Mouse (Mus musculus): ENCODE results near the gene Nom1. TPM values are rescaled to one million over a fixed set of nuclear protein-coding genes. Genes with fewer than 3 reads are reported as not detected.

The Nom1 gene
- polyA plus RNA-seq, 1 experiment from 2014 or later = 20.8 TPM

DNA sequence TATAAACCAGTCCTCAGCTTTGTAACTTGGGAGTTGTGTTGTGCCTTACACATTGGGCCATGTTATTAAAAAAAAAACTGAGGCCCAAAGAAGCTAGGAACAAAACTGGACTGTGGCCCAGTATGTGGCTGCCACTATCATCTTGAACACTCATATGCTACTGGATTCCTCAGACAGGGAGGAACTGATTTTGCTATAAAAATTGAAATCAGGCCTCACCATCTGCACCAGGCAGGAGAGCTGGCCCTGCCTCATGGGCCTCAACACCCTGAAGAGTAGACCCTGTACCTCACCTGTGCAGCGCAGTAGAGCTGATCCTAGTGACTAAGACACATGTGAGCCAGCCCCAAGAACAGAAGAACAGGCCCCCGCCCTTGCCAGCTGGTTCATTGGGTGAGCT is 10.8 kb downstream of the Nom1 start:
- Histone ChIP-seq H3K4me3 (replicated peaks) (no peak overlapping the region), H3K9ac (replicated peaks) (no peak overlapping the region), H3K4me2 (replicated peaks) (no peak overlapping the region), H3K27ac (no peak overlapping the region), H3K36me3 (peaks cover 90% of the 10 kb centered on the region), H3K4me1 (replicated peaks) (no peaks in the 10 kb centered on the region), H3K27me3 (no peaks in the 10 kb centered on the region), H3K9me3 (no peaks in the 10 kb centered on the region)
- no peak for ATAC-seq
- WGBS = 100% methylated on average over 2 of the region's 2 CpGs

DNA sequence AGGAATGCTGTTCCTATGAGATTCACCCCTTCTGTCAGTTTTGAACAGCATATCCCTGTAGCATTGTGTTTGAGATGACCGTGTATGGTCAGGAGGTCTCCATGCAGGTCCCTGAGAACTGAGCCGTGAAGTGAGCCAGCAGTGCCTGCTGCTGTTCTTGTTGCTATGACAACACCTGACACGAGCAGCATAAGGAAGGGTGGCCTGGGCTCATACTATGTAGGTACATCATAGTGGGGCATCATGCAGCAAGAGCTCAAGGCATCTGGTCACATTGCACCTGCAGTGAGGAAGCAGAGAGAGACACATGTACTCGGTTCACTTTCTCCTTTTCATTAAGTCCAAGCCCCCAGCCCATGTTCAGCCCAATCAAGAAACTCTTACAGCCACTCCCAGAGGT is 17.9 kb downstream of the Nom1 start:
- Histone ChIP-seq H3K4me3 (replicated peaks) (no peak overlapping the region), H3K9ac (replicated peaks) (no peak overlapping the region), H3K36me3 (peaks cover 81% of the 10 kb centered on the region), H3K27ac (no peak overlapping the region), H3K4me1 (replicated peaks) (no peaks in the 10 kb centered on the region), H3K9me3 (no peaks in the 10 kb centered on the region), H3K4me2 (replicated peaks) (no peak overlapping the region), H3K27me3 (no peaks in the 10 kb centered on the region)
- 66% methylated on average over 4 of the region's 4 CpGs for WGBS
- no peak for ATAC-seq

DNA sequence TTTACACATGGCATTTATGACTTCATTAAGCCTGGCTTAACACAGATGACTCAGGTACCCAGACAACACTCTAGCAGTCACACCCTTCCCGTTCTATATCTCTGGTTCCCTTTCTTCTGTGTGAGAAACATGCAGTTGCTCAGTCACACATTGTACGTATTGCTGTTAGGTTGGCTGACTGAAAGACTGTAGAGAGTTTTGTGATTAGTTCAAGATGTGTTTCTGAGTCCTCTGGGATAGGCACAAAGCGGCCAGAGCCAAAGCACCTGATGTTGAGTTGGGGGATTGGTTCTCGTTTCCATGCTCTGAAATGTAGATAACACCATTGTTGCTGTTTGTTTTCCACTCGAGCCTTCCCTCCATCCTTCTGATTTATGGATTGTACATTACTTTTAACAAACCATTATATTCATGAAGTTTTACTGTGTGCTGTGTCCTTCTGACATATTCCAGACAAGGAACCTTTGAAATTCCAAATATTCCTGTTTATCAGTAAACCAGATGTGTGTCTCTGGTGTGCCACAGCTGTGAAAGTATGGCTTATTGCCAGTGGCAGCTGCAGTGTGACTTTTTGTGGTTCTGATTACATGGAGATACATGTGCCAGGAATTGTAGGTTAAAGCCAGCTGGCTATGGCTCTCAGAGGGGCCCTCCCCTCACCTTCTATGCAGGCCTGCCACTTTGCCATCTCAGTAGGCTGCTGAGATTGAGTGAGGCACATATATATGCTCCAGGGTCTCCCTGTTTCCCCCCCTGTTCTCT is 22.6 kb downstream of the Nom1 start:
- no peak for ATAC-seq
- H3K4me2 ChIP-seq (replicated peaks) = no peak overlapping the region
- no peak overlapping the region for H3K27ac ChIP-seq
- no peak overlapping the region for H3K4me3 ChIP-seq (replicated peaks)
- no peak overlapping the region for H3K9ac ChIP-seq (replicated peaks)
- H3K9me3 ChIP-seq = no peaks in the 10 kb centered on the region
- WGBS = 81% methylated on average over 5 of the region's 5 CpGs
- H3K4me1 ChIP-seq (replicated peaks) = no peaks in the 10 kb centered on the region
- H3K27me3 ChIP-seq = no peaks in the 10 kb centered on the region
- H3K36me3 ChIP-seq = peaks cover 50% of the 10 kb centered on the region

DNA sequence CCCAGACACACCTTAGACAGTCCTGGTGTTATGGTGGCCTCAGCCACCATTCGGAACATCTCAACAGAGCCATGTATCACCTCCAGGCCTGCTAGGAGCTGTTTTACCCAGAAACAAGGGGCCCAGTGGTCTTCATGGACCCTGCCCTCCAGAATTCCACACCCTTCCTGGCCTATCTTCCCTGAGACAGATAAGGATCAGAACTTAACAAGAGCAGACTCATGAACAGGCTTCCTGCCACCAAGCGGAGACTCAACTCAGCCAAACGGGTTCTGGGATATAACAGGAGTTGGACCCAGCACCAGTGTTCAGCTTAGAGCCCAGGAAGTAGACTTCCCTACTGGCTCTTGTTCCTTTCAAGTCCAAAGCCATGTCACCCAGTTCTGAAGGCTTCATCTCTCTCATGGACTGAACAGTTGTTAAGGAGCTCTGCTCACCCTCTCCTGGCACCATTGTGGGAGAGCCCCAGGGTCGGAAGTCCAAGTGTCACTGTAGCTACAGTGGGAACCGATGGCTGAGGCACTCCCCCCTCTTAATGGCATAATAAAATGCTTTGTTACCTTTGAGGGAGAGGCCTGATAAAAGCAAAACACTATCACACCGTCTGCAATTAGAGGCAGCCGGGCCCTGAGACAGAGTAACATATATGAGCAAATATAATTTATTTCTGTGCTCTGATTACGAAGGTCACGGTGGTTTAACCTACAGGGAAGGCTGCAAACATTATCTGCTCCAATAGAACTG is 28.7 kb downstream of the Nom1 start:
- no peaks in the 10 kb centered on the region for H3K9me3 ChIP-seq
- peaks cover 8% of the 10 kb centered on the region; the same call in 1 of the 2 replicates for H3K36me3 ChIP-seq
- no peak overlapping the region for H3K4me3 ChIP-seq (replicated peaks)
- peaks cover 30% of the 10 kb centered on the region for H3K27me3 ChIP-seq
- no peak overlapping the region for H3K27ac ChIP-seq
- H3K4me1 ChIP-seq (replicated peaks) = peaks cover 7% of the 10 kb centered on the region
- ATAC-seq = no peak
- WGBS = 81% methylated on average over 9 of the region's 9 CpGs
- no peak overlapping the region for H3K9ac ChIP-seq (replicated peaks)
- H3K4me2 ChIP-seq (replicated peaks) = no peak overlapping the region

DNA sequence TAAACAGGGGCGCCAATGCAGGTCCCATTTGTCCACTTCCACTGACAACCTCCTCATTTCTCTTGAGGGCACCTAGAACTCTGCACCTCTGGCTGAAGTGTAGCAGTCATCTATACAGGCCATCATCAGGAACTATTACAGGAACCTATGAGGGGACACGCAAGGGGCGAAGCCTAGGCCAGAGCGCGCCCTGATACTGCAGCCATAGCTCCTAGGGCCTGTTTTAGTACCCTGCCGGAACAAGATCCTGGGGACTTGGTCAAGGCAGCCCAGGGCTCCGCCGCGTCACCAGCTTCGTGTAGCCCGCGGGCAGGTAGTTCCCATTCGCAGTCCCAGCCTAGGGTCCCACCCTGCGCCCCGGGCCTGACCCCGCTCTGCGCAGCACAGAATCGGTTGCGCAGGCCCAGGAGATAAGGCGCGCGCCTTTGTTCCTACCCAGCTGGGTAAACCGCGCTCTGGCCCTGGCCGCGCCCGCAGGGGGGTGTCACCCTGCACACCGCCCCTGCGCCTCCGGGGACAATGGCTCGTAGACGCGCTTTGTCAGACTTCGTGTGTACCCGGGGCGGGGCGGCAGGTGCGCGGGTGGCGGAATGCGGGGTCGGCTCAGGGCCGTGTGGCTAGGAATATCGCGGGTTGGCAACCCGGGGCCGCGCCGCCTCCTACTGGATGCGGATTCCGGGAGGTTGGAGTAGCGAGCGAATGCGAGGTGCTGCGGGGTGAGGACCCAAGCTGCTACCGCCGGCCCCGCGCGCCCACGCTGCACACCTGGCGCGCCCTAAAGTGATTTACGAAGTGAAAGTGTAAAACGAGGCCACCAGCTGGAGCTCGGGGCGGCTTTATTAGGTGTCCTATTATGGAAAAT is 33.3 kb downstream of the Nom1 start:
- Histone ChIP-seq H3K9me3 (no peaks in the 10 kb centered on the region), H3K27me3 (peaks cover 76% of the 10 kb centered on the region), H3K4me3 (replicated peaks) (peak overlapping the region; percentile 32), H3K27ac (no peak overlapping the region), H3K36me3 (no peaks in the 10 kb centered on the region), H3K4me1 (replicated peaks) (peaks cover 12% of the 10 kb centered on the region), H3K9ac (replicated peaks) (no peak overlapping the region), H3K4me2 (replicated peaks) (peak overlapping the region; percentile 54)
- peak; percentile 63 for ATAC-seq
- WGBS = 2% methylated on average over 67 of the region's 67 CpGs

DNA sequence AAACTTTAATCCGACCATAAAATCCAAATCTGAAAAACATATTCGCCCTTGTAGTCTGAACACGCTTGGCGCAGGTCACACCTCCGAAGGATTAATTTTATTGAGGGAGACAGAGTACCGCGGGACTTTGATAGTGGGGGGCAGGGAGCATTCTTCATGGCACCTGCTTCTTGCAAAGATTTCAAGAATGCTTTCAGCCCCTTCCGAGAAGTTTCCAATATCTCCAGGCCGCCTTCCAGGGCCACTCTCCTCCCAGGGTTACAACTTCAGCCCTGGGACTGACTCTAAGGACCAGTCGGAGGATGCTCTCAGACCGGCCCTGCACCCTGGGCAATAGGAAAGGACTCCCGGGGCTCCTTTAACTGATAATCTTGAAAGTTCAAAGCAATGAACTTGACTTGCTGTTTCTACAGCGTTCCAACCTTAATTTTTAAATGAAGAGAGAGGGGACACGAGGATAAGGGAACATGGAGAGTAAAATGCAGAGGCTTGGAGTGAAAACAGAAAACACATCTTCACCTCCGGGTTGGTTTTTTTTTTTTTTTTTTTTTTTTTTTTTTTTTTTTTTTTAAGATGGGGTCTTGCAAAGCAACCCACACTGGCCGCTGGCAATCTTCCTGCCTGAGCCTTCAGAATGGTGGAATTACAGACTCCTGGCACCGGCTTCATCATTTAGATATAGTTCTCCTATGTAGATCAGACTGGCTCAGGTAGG is 34.0 kb downstream of the Nom1 start:
- Histone ChIP-seq H3K9me3 (no peaks in the 10 kb centered on the region), H3K4me3 (replicated peaks) (peak overlapping the region; percentile 32), H3K36me3 (no peaks in the 10 kb centered on the region), H3K4me1 (replicated peaks) (peaks cover 12% of the 10 kb centered on the region), H3K27ac (no peak overlapping the region), H3K9ac (replicated peaks) (no peak overlapping the region), H3K27me3 (peaks cover 83% of the 10 kb centered on the region), H3K4me2 (replicated peaks) (peak overlapping the region; percentile 54)
- no peak for ATAC-seq
- WGBS = 1% methylated on average over 17 of the region's 17 CpGs

DNA sequence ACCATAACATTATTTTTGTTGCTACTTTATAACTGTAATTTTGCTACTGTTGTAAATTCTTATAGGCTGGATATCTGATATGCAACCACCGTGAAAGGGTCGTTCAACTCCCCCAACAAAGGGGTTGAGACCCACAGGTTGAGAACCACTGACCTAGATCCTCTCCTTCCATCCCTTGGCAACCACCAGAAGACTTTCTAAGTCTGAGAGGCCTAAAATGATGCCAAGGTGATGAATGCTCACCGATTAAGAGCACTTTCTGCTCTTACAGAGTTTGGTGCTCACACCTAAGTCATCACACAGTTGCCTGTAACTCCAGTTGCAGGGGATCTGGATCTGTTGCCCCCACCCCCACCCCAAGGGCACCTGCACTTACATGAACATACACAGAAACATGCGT is 35.0 kb downstream of the Nom1 start:
- H3K27ac ChIP-seq = no peak overlapping the region
- H3K9ac ChIP-seq (replicated peaks) = no peak overlapping the region
- no peak overlapping the region for H3K4me2 ChIP-seq (replicated peaks)
- no peaks in the 10 kb centered on the region for H3K9me3 ChIP-seq
- H3K36me3 ChIP-seq = no peaks in the 10 kb centered on the region
- ATAC-seq = no peak
- H3K4me1 ChIP-seq (replicated peaks) = peaks cover 12% of the 10 kb centered on the region
- H3K4me3 ChIP-seq (replicated peaks) = no peak overlapping the region
- 1% methylated on average over 4 of the region's 4 CpGs for WGBS
- H3K27me3 ChIP-seq = peaks cover 93% of the 10 kb centered on the region

DNA sequence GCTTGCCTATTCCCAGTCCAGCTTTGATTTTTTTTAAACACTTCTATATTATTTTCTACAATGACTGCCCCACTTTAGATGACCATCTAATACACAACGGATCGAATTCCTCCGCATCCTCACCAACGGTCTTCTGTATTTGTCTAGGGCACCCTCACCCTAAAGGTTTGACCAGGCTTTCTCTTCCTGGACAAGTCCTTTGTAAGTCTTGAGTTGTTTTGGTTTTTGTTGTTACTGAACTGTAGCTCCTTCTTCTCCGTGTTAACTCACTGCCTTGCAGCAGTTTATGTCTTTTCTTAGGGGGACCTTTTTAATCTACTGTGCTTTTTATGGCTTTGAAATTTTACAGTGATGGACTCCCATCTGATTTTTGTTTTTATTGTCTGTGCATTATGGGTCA is 35.8 kb downstream of the Nom1 start:
- no peak overlapping the region for H3K4me3 ChIP-seq (replicated peaks)
- 7% methylated on average over 5 of the region's 5 CpGs for WGBS
- no peaks in the 10 kb centered on the region for H3K9me3 ChIP-seq
- H3K9ac ChIP-seq (replicated peaks) = no peak overlapping the region
- ATAC-seq = no peak
- peaks cover 99% of the 10 kb centered on the region for H3K27me3 ChIP-seq
- H3K4me1 ChIP-seq (replicated peaks) = peaks cover 12% of the 10 kb centered on the region
- H3K27ac ChIP-seq = no peak overlapping the region
- no peak overlapping the region for H3K4me2 ChIP-seq (replicated peaks)
- H3K36me3 ChIP-seq = no peaks in the 10 kb centered on the region

DNA sequence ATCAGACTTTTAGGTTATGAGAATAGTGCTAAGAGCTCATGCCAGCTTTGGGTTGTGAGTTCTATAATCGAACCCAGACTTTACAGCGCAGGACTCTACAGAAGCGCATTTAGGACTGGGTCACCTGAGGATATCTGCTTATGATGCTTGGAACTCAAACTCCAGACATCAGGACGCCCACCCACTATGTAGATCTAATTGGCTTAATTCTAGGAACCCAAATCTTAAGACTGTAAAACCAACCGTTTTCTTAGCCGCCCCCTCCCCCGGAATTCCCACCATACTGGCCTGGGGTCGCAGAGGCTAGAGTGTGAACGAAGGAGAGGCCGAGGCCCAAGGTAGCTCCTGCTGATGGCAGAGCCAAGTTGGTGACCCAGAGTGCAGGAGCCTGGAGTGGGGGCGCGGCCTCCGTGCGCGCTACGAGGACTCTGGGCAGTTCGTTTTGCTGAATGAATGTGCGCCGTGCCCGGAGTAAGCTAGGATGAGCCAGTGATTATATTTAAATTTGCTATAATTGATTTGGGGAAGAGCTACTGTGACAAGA is 36.5 kb downstream of the Nom1 start:
- Histone ChIP-seq H3K4me2 (replicated peaks) (no peak overlapping the region), H3K27ac (no peak overlapping the region), H3K4me3 (replicated peaks) (no peak overlapping the region), H3K27me3 (peaks cover 99% of the 10 kb centered on the region), H3K9me3 (no peaks in the 10 kb centered on the region), H3K4me1 (replicated peaks) (peaks cover 12% of the 10 kb centered on the region), H3K36me3 (no peaks in the 10 kb centered on the region), H3K9ac (replicated peaks) (no peak overlapping the region)
- no peak for ATAC-seq
- WGBS = 1% methylated on average over 20 of the region's 20 CpGs

DNA sequence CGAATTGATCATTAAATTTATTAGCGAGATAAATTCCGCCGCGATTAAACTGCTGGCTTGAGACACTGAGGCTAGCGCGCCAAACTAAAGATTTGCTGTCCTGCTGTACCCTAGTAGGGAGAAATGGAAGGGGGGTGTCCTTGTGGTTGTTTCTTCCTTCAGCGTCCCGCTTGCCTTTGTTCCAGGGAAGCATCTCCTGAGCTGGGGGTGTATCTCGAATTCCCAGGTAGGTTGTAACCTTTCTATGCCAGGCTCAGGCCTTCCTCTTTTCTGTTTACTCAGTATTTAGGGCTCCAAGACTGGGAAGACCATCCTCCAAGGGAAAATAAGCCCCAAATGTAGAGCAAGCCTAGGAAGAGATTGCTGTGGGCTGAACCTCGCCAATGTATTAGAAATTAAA is 36.9 kb downstream of the Nom1 start:
- H3K36me3 ChIP-seq = no peaks in the 10 kb centered on the region
- H3K4me2 ChIP-seq (replicated peaks) = no peak overlapping the region

DNA sequence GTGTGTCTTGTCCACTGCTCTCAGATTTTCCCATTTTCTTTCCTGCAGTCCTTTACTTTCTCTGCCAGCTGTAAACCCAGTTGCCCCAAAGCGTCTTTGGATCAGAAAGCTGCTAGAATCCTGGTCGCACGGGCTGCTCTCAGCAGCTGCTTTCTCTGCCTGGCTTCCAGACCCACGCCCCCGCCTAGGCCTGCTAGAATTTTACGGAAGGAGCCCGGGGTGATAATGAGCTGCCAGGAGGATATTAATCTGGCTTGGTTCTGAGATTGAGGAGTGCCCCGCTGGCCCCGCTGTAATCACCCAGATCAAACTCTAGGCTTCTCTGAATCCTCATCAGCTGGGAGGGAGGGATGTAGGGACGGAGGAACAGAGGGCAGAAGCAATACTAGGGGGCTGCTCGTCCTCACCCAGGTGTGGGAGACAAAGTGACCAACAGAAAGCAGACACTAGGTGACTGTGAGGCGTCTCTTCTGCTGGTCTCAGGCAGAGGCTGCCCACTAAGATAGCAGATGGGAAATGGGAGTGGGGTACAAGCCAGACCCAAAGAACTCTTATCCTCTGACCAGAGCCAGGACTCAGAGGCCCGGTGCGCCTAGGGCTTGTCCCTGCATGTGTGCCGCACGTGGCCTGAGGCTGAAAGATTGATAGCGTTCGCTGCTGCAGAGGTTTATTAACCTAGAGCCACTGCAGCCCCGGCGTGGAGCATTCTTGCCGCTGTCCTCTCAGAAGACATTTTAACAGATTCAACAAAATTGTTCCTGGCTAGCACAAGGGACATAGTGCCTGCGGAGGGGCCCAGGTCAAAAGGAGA is 37.6 kb downstream of the Nom1 start:
- H3K36me3 ChIP-seq = no peaks in the 10 kb centered on the region
- no peak overlapping the region for H3K4me3 ChIP-seq (replicated peaks)
- peaks cover 99% of the 10 kb centered on the region for H3K27me3 ChIP-seq
- H3K9me3 ChIP-seq = no peaks in the 10 kb centered on the region
- no peak overlapping the region for H3K4me2 ChIP-seq (replicated peaks)
- no peak overlapping the region for H3K27ac ChIP-seq
- H3K9ac ChIP-seq (replicated peaks) = no peak overlapping the region
- no peak for ATAC-seq
- WGBS = under 1% methylated on average over 22 of the region's 22 CpGs
- peaks cover 12% of the 10 kb centered on the region for H3K4me1 ChIP-seq (replicated peaks)

More for the DNA sequence above, 36.9 kb downstream of the Nom1 start:
- H3K27ac ChIP-seq = no peak overlapping the region
- peaks cover 99% of the 10 kb centered on the region for H3K27me3 ChIP-seq
- no peak overlapping the region for H3K4me3 ChIP-seq (replicated peaks)
- H3K4me1 ChIP-seq (replicated peaks) = peaks cover 12% of the 10 kb centered on the region
- ATAC-seq = no peak
- H3K9me3 ChIP-seq = no peaks in the 10 kb centered on the region
- H3K9ac ChIP-seq (replicated peaks) = no peak overlapping the region
- 1% methylated on average over 11 of the region's 11 CpGs for WGBS

Data from midbrain, embryonic 13.5 days (tissue).